Mouse (Mus musculus): ENCODE results near the gene Appl2.

DNA sequence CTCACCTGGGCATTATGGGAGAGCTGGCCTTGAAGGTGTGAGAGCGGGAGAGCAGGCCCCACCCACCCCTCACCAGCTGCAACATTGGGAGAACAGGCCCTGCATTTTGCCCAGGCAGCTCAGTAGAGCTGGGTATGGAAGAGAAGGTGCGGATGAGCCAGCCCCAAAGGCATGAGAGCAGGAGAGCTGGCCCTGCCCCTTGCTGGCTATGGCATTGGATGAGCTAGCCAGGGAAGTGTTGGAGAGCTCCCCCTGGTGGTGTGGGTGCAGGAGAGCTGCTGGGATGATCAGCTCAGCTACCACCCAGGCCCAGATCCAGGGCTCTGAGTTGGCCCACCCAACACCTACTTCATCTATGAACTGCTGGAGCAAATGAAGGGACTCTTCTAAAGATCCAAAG is 39.7 kb upstream of the Appl2 start:
- no peak for TF ChIP-seq CTCF (IDR thresholded peaks at IDR 0.05; ENCODE audit: borderline replicate concordance, insufficient read depth, low read length)
- no peak for TF ChIP-seq POLR2A (IDR thresholded peaks at IDR 0.05; ENCODE audit: low read depth, low read length)

Data from embryonic fibroblast, embryonic 13.5 days (primary cell).